Mouse (Mus musculus): ENCODE data around the gene Stxbp3.
A peak's percentile ranks its signal among the peaks of the same experiment; 100 is the strongest.

DNA sequence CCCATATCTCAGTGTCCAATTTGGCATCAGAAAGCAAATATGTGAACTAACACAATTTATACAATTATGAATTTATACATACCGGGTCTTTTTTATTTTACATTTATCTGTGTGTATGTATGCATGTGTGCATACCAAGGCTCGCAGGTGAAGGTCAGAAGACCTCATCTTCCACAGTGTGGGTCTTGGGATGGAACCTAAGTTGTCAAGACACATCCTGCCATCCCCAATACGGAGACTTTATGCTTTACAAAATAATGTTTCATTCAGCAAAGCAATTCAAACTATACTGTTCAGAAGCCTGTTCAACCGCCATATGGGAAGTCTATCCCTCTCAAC, 359 bp upstream of the Stxbp3 start:
- no peak; the same call in 1 of the 2 replicates for TF ChIP-seq SMC3 (IDR thresholded peaks at IDR 0.05; ENCODE audit: low read depth, low read length)
- no peak for TF ChIP-seq CHD2 (IDR thresholded peaks at IDR 0.05; ENCODE audit: low read length)
- TF ChIP-seq UBTF (IDR thresholded peaks at IDR 0.05; ENCODE audit: borderline replicate concordance, insufficient read depth, low read depth, low read length), result no peak
- peak; percentile 4; the same call in 1 of the 2 replicates for TF ChIP-seq ZNF384 (IDR thresholded peaks at IDR 0.05; ENCODE audit: low read depth, low read length)
- TF ChIP-seq ETS1 (IDR thresholded peaks at IDR 0.05; ENCODE audit: low read depth, low read length), result no peak
- no peak for TF ChIP-seq E2F4 (IDR thresholded peaks at IDR 0.05; ENCODE audit: borderline replicate concordance, low read depth, low read length)
- no peak for TF ChIP-seq USF2 (IDR thresholded peaks at IDR 0.05; ENCODE audit: borderline replicate concordance in 1 of 2, insufficient read depth in 1 of 2, low read depth in 1 of 2, low read length in 2 of 2)
- peak in 1 of 3 experiments; percentile 85; a peak in 1 of 6 replicates for TF ChIP-seq CTCF (IDR thresholded peaks at IDR 0.05 in 2 of 3, conservative IDR thresholded peaks at IDR 0.05 in 1 of 3; ENCODE audit: control insufficient read depth in 1 of 3, insufficient read depth in 1 of 3, low read depth in 2 of 3, low read length in 3 of 3, poor library complexity in 1 of 3, severe bottlenecking in 1 of 3)
- TF ChIP-seq TBP (IDR thresholded peaks at IDR 0.05; ENCODE audit: low read depth, low read length), result no peak; the same call in 1 of the 2 replicates
- TF ChIP-seq POLR2AphosphoS2 (IDR thresholded peaks at IDR 0.05; ENCODE audit: low read length), result no peak
